Mouse (Mus musculus): ENCODE measurements around the gene Csf3r. TPM values are rescaled to one million over a fixed set of nuclear protein-coding genes. Genes with fewer than 3 reads are reported as not detected.
A peak's percentile ranks its signal among the peaks of the same experiment; 100 is the strongest.

Csf3r gene
- polyA plus RNA-seq, 1 experiment: 2.1 TPM

DNA sequence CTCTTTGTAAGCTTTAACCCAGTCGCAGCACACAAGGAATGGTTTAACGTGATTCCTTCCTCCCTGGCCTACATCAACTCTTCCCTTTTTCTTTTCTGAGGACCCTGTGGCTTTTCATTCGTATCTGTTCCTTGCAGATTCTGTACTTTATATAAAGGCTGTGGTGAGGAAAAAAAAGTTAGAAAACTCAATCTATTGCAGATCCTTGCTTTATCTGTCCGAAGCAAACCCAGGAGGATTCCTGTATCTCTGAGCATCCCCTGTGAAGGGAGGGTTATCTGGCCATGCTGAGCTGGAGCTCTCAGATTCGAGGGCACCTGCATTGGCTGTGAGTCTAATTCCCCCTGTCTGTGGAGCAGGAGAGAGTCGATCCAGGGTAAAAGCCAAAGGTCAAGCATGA is 44.5 kb downstream of the Csf3r start:
- no peaks in the 10 kb centered on the region for H3K27me3 ChIP-seq (ENCODE audit: control insufficient read depth, insufficient read depth, low read length)
- no peak for TF ChIP-seq POLR2A (IDR thresholded peaks at IDR 0.05; ENCODE audit: low read depth, low read length)
- no peak for TF ChIP-seq CTCF (IDR thresholded peaks at IDR 0.05; ENCODE audit: extremely low read depth, insufficient read length, insufficient replicate concordance, low read depth, low read length)
- no peaks in the 10 kb centered on the region for H3K36me3 ChIP-seq (ENCODE audit: control insufficient read depth, insufficient read depth, low read length)
- H3K4me1 ChIP-seq (ENCODE audit: control insufficient read depth, insufficient read depth, insufficient read length, low read length): no peaks in the 10 kb centered on the region
- no peak overlapping the region for H3K4me3 ChIP-seq (ENCODE audit: low read depth, low read length)
- 84% methylated on average over 6 of the region's 6 CpGs for WGBS
- no peak overlapping the region for H3K27ac ChIP-seq (ENCODE audit: insufficient read depth, low read depth, low read length)

DNA sequence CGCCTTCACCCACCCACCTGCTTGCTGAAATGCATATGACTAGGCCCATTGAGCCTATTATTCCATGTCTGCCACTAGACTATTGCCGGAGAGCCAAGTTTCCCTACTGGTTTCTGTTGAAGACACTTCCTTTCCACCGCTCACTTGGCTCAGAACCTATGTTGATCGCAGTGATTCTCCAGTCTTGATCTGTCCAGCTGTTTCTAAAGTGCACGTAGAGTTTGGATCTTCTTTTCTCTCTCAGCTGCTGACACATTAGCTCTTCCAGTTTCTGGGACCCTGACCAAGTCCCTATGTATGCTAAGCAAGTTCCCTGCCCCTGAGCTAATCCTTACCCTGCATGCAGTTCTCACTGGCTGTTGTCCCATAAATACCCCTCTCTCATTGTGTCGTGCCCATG is 53.5 kb downstream of the Csf3r start:
- no peaks in the 10 kb centered on the region for H3K27me3 ChIP-seq (ENCODE audit: control insufficient read depth, insufficient read depth, low read length)
- WGBS: 75% methylated on average over 6 of the region's 6 CpGs

DNA sequence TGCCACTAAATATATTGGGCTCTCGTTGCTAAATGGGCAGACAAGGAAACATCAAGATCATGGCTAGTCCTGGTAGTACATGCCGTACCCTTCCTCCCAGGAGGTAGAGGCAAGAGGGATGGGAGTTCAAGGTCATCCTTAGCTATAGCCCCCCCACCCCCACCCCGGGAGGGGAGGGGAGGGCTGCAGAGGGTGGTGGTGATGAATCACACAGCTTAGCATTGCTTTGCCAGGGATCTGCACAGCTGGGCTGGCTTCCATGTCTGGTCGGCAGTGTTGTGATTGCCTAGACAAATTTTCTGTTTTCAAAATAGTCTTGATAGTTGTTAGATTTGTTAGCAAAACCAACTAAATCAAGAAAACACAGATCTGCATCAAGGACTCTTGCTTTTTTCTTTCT is 54.9 kb downstream of the Csf3r start:
- Histone ChIP-seq H3K4me1 (ENCODE audit: control insufficient read depth, insufficient read depth, insufficient read length, low read length) (no peaks in the 10 kb centered on the region), H3K27me3 (ENCODE audit: control insufficient read depth, insufficient read depth, low read length) (no peaks in the 10 kb centered on the region), H3K36me3 (ENCODE audit: control insufficient read depth, insufficient read depth, low read length) (no peaks in the 10 kb centered on the region), H3K27ac (ENCODE audit: insufficient read depth, low read depth, low read length) (no peak overlapping the region), H3K4me3 (ENCODE audit: low read depth, low read length) (no peak overlapping the region)
- WGBS: 76% methylated on average over 4 of the region's 4 CpGs
- TF ChIP-seq CTCF (IDR thresholded peaks at IDR 0.05; ENCODE audit: extremely low read depth, insufficient read length, insufficient replicate concordance, low read depth, low read length): no peak
- no peak for TF ChIP-seq POLR2A (IDR thresholded peaks at IDR 0.05; ENCODE audit: low read depth, low read length)

More for the DNA sequence above, 53.5 kb downstream of the Csf3r start:
- no peak overlapping the region for H3K4me3 ChIP-seq (ENCODE audit: low read depth, low read length)
- TF ChIP-seq POLR2A (IDR thresholded peaks at IDR 0.05; ENCODE audit: low read depth, low read length): no peak
- no peaks in the 10 kb centered on the region for H3K4me1 ChIP-seq (ENCODE audit: control insufficient read depth, insufficient read depth, insufficient read length, low read length)
- no peak overlapping the region for H3K27ac ChIP-seq (ENCODE audit: insufficient read depth, low read depth, low read length)
- no peaks in the 10 kb centered on the region for H3K36me3 ChIP-seq (ENCODE audit: control insufficient read depth, insufficient read depth, low read length)

DNA sequence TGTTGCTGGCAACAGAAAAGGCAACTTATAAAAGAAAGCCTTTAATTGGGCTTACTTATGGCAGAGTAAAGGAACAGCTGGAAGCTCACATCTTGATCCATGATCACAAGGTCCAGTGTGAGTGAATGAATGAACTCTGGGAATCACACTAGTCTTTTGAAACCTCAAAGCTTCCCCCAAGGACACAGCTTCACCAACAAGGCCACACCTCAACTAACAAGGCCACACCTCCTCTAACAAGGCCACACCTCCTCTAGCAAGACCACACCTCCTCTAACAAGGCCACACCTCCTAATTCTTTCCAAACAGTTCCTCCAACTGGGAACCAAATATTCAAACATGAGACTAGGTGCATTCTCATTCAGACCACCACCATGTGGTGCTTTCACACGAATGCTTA is 57.3 kb downstream of the Csf3r start:
- Histone ChIP-seq H3K27ac (ENCODE audit: insufficient read depth, low read depth, low read length) (no peak overlapping the region), H3K4me3 (ENCODE audit: low read depth, low read length) (no peak overlapping the region), H3K4me1 (ENCODE audit: control insufficient read depth, insufficient read depth, insufficient read length, low read length) (no peaks in the 10 kb centered on the region), H3K36me3 (ENCODE audit: control insufficient read depth, insufficient read depth, low read length) (no peaks in the 10 kb centered on the region), H3K27me3 (ENCODE audit: control insufficient read depth, insufficient read depth, low read length) (no peaks in the 10 kb centered on the region)
- 97% methylated on average over 1 of the region's 1 CpGs for WGBS
- TF ChIP-seq POLR2A (IDR thresholded peaks at IDR 0.05; ENCODE audit: low read depth, low read length) (no peak), CTCF (IDR thresholded peaks at IDR 0.05; ENCODE audit: extremely low read depth, insufficient read length, insufficient replicate concordance, low read depth, low read length) (no peak)

DNA sequence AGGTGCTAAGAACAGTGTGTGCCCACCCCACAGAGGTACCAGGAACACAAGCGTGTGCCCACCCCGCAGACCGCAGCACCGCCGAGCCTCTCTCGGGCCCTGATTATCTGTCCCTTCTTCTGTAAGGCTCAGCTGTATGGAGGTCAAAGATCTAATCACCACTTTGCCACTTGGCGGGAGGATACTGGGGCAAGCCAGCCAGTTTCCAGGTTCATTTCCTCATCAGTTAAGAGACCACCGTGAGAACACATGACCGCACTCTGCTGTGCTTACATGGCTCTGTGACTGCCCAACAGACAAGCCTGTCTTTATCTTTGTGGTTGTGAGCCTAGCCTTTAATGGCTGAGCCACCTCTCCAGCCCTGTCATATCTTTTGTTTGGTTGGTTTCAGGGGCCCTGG is 58.7 kb downstream of the Csf3r start:
- WGBS: 78% methylated on average over 9 of the region's 9 CpGs
- H3K27ac ChIP-seq (ENCODE audit: insufficient read depth, low read depth, low read length): no peak overlapping the region

DNA sequence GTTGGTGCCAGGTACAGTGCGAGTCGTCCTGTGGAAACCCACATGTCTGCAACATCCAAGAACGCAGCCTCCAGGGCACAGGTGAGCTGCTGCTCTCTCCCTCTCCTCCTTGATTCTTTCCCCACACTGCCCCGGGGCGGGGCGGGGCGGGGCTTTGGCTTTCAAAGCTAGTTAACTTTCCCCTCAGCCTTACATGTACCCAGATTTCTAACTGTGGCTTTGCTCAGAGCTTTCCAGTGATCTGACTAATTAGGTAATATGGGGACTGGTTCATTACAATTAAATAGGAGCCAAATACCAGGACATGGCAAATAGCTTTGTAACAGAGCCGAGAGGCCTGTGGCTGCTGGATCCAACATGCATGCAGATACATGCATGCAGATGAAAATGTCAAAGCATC is 60.0 kb downstream of the Csf3r start:
- Histone ChIP-seq H3K27ac (ENCODE audit: insufficient read depth, low read depth, low read length) (no peak overlapping the region), H3K4me1 (ENCODE audit: control insufficient read depth, insufficient read depth, insufficient read length, low read length) (no peaks in the 10 kb centered on the region), H3K36me3 (ENCODE audit: control insufficient read depth, insufficient read depth, low read length) (no peaks in the 10 kb centered on the region), H3K4me3 (ENCODE audit: low read depth, low read length) (no peak overlapping the region), H3K27me3 (ENCODE audit: control insufficient read depth, insufficient read depth, low read length) (no peaks in the 10 kb centered on the region)
- TF ChIP-seq CTCF (IDR thresholded peaks at IDR 0.05; ENCODE audit: extremely low read depth, insufficient read length, insufficient replicate concordance, low read depth, low read length) (no peak), POLR2A (IDR thresholded peaks at IDR 0.05; ENCODE audit: low read depth, low read length) (no peak)
- WGBS: 63% methylated on average over 8 of the region's 8 CpGs

More for the DNA sequence above, 58.7 kb downstream of the Csf3r start:
- H3K27me3 ChIP-seq (ENCODE audit: control insufficient read depth, insufficient read depth, low read length): no peaks in the 10 kb centered on the region
- H3K4me3 ChIP-seq (ENCODE audit: low read depth, low read length): no peak overlapping the region
- no peaks in the 10 kb centered on the region for H3K36me3 ChIP-seq (ENCODE audit: control insufficient read depth, insufficient read depth, low read length)
- no peaks in the 10 kb centered on the region for H3K4me1 ChIP-seq (ENCODE audit: control insufficient read depth, insufficient read depth, insufficient read length, low read length)
- TF ChIP-seq POLR2A (IDR thresholded peaks at IDR 0.05; ENCODE audit: low read depth, low read length) (no peak), CTCF (IDR thresholded peaks at IDR 0.05; ENCODE audit: extremely low read depth, insufficient read length, insufficient replicate concordance, low read depth, low read length) (no peak)

DNA sequence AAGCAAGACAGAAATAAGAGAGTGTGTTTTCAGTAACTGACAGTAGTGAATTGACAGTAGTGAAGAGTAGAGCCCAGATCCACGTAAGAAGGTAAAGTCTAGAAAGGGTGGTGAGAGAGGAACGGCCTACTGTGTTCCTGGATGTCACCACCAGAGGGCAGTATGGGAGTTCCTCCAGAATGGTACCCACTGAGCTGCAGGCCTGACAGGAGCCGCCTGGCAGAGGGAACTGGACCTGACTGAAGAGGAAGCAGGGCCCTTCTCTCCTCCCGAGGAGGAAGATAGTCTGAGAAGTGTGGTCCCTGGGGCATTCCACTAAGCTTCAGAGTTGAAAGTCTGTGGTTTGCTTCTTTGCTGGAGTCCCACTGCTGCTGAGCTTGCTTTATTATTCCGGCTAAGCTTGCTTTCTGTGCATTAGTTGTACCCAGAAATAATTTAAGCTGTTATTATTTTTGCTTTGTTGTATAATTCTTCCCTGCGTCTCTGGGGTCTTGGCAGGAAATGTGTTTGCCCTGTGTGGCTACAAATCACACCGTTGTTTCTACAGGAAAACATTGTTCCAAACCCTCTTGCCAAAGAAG is 61.7 kb downstream of the Csf3r start:
- Histone ChIP-seq H3K36me3 (ENCODE audit: control insufficient read depth, insufficient read depth, low read length) (no peaks in the 10 kb centered on the region), H3K4me1 (ENCODE audit: control insufficient read depth, insufficient read depth, insufficient read length, low read length) (peaks cover 6% of the 10 kb centered on the region; the same call in 1 of the 2 replicates), H3K27ac (ENCODE audit: insufficient read depth, low read depth, low read length) (no peak overlapping the region), H3K27me3 (ENCODE audit: control insufficient read depth, insufficient read depth, low read length) (no peaks in the 10 kb centered on the region), H3K4me3 (ENCODE audit: low read depth, low read length) (no peak overlapping the region)
- 29% methylated on average over 7 of the region's 7 CpGs for WGBS
- peak; percentile 89 for TF ChIP-seq CTCF (IDR thresholded peaks at IDR 0.05; ENCODE audit: extremely low read depth, insufficient read length, insufficient replicate concordance, low read depth, low read length)
- TF ChIP-seq POLR2A (IDR thresholded peaks at IDR 0.05; ENCODE audit: low read depth, low read length): no peak; the same call in 1 of the 2 replicates
